Mouse (Mus musculus) midbrain, postnatal 0 days (tissue): ENCODE measurements around the gene Dbp. TPM values are rescaled to one million over a fixed set of nuclear protein-coding genes. Genes with fewer than 3 reads are reported as not detected.

Source experiments
- ATAC-seq: fragments of 200-750 bp; cut with Nextera tagmentation; 2 replicates; pipeline ENCODE4 v1.8.0; 2017; ENCODE audit warnings: moderate number of reproducible peaks, mild to moderate bottlenecking, moderate TSS enrichment, moderate library complexity; ENCODE audit not compliant: low FRiP score
- DNase-seq: peaks from one replicate; pipeline ENCODE4 v3.0.0-alpha.2; 2015; ENCODE audit warnings: low spot score
- H3K27ac ChIP-seq: fragments of 300-500 bp; sonication (generic); 2 replicates; pipeline ENCODE4 v1.5.1; 2014; ENCODE audit warnings: low read depth, mild to moderate bottlenecking, low read length, mixed read lengths
- H3K27me3 ChIP-seq: fragments of 300-500 bp; sonication (generic); 2 replicates; pipeline ENCODE4 v1.6.1; 2014; ENCODE audit warnings: low read length, control low read depth, mixed read lengths; ENCODE audit not compliant: insufficient read depth
- H3K36me3 ChIP-seq: fragments of 300-500 bp; sonication (generic); 2 replicates; pipeline ENCODE4 v1.6.1; 2014; ENCODE audit warnings: low read length, control low read depth, mixed read lengths; ENCODE audit not compliant: insufficient read depth
- H3K4me1 ChIP-seq: fragments of 300-500 bp; sonication (generic); 2 replicates; pipeline ENCODE4 v1.6.1; 2014; ENCODE audit warnings: mild to moderate bottlenecking, control low read depth, antibody characterized with exemption, low read length, mixed read lengths; ENCODE audit not compliant: insufficient read depth
- H3K4me2 ChIP-seq: fragments of 300-500 bp; sonication (generic); 2 replicates; pipeline ENCODE4 v1.6.1; 2014; ENCODE audit warnings: low read depth, mild to moderate bottlenecking, low read length, mixed read lengths; ENCODE audit not compliant: poor library complexity, severe bottlenecking
- H3K4me3 ChIP-seq: fragments of 300-500 bp; sonication (generic); 2 replicates; pipeline ENCODE4 v1.5.1; 2014; ENCODE audit warnings: low read depth, mild to moderate bottlenecking, low read length, moderate library complexity
- H3K9ac ChIP-seq: fragments of 300-500 bp; sonication (generic); replicated peaks from 2 replicates; pipeline ENCODE4 v1.6.1; 2014; ENCODE audit warnings: mild to moderate bottlenecking, low read length, moderate library complexity, mixed read lengths; ENCODE audit not compliant: poor library complexity, severe bottlenecking
- H3K9me3 ChIP-seq: fragments of 300-500 bp; sonication (generic); 2 replicates; pipeline ENCODE4 v1.6.1; 2016; ENCODE audit warnings: low read length, control low read depth
- CTCF ChIP-seq: IDR thresholded peaks from 2 replicates; pipeline ENCODE4 v1.5.1; 2016; ENCODE audit warnings: antibody characterized with exemption, mild to moderate bottlenecking
- WGBS: fragments of 180-500 bp; shearing (Covaris S2); extraction: QIAGEN DNeasy Blood & Tissue Kit; methylation state at CpG from one replicate; pipeline ENCODE4 v1.1.7; 2014; 5-methylcytosine and 5-hydroxymethylcytosine counted together
- polyA plus RNA-seq: library from polyadenylated mRNA; unstranded; fragments of >200 nt; fragmentation: Nextera tagmentation; extraction: Ambion mirVana; gene quantifications from 2 replicates; pipeline ENCODE4 v1.2.1, GENCODE M21; 2015
- total RNA-seq: library from RNA; depleted of rRNA; stranded (reverse); fragments of >200 nt; gene quantifications from 2 replicates; pipeline ENCODE4 v1.2.3, GENCODE M21; 2014

Dbp gene
- total and polyA plus RNA-seq, 2 experiments from 2014 or later, result 4.6 to 9.6 TPM

DNA sequence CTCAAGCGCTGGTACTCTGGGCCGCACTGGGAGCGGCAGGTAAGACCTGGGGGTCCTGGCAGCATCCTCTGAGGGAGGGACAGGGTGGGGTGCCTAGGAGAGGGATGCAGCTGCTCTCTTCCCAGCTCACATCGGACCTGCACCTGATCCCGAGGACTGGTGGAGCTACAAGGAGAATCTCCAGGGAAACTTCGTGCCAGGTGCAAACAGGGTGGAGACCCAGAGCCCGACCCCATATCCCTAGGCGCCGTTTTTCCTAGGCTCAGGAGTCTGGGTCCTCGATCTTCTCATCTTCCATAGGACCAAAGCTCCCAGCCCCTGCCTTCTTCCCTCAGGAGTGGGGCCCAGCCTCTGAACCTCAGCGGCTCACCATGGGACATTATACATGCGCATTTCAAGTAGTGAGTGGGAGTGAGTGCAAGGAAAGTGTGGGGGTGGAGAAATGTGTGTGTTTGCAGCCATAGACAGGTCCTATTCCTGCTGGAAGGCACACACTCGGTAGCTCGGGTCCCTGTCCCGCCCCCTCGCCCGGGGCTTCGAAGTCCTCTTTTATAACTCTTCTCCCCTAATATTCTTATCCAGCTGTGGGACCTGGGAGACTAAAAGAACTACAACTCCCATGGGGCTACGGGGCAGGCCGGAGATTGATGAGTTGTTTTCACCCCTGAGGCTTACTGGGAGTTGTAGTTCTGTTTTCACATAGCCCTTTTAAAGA lies 4.4 kb upstream of the Dbp start:
- Histone ChIP-seq H3K9me3 (no peaks in the 10 kb centered on the region), H3K27me3 (no peaks in the 10 kb centered on the region), H3K4me1 (peaks cover 16% of the 10 kb centered on the region), H3K9ac (peak overlapping the region; percentile 80), H3K4me3 (peak overlapping the region; percentile 56), H3K4me2 (peak overlapping the region; percentile 94), H3K27ac (peak overlapping the region; percentile 95), H3K36me3 (no peaks in the 10 kb centered on the region)
- ATAC-seq (peak; percentile 0; the same call in 1 of the 2 replicates), DNase-seq (peak; percentile 89)
- no peak for TF ChIP-seq CTCF
- under 1% methylated on average over 19 of the region's 20 CpGs for whole genome bisulfite sequencing

- ATAC-seq (no peak), DNase-seq (no peak)
- peaks cover 22% of the 10 kb centered on the region for H3K4me1 ChIP-seq
- peak overlapping the region; percentile 94 for H3K4me2 ChIP-seq
- H3K36me3 ChIP-seq, result no peaks in the 10 kb centered on the region
- no peak for TF ChIP-seq CTCF
- H3K4me3 ChIP-seq, result peak overlapping the region; percentile 56
- H3K9ac ChIP-seq, result peak overlapping the region; percentile 80
- WGBS, result 32% methylated on average over 11 of the region's 11 CpGs
- H3K27me3 ChIP-seq, result no peaks in the 10 kb centered on the region
- H3K27ac ChIP-seq, result peak overlapping the region; percentile 71
- no peaks in the 10 kb centered on the region for H3K9me3 ChIP-seq
Measured at GRCm38 (mm10) chr7:45701072-45701471, 3.8 kb upstream of the Dbp start.

DNA sequence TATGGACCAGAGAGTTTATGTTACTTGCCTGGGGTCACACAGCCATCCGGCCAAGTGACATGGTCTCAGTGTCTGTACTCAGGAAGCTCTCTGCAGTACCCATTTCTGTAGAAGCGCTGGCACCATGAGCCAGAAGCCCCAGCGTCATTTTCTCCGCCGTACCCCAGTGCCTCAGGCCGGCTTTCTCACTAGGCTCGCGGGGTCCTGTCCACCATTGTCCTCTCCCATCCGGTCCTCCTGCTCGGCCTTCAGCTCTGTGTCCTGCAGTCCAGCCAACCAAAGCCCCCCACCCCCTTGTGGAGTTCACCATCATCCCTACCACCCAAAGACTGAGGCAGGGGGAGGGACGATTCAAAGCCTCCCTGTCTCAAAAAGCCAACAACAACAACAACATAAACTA lies 3.3 kb upstream of the Dbp start:
- H3K4me2 ChIP-seq, result peak overlapping the region; percentile 94; the same call in 1 of the 2 replicates
- H3K4me1 ChIP-seq, result peaks cover 22% of the 10 kb centered on the region
- H3K27me3 ChIP-seq, result no peaks in the 10 kb centered on the region
- no peak for TF ChIP-seq CTCF
- H3K4me3 ChIP-seq, result no peak overlapping the region
- DNase-seq (no peak), ATAC-seq (no peak)
- no peaks in the 10 kb centered on the region for H3K36me3 ChIP-seq
- no peak overlapping the region; the same call in 1 of the 2 replicates for H3K27ac ChIP-seq
- no peak overlapping the region for H3K9ac ChIP-seq
- H3K9me3 ChIP-seq, result no peaks in the 10 kb centered on the region
- 79% methylated on average over 11 of the region's 11 CpGs for WGBS

- no peaks in the 10 kb centered on the region for H3K27me3 ChIP-seq
- no peak for TF ChIP-seq CTCF
- no peak for ATAC-seq
- H3K9me3 ChIP-seq, result no peaks in the 10 kb centered on the region
- H3K27ac ChIP-seq, result no peak overlapping the region
- no peaks in the 10 kb centered on the region for H3K36me3 ChIP-seq
- no peak overlapping the region for H3K4me3 ChIP-seq
- H3K9ac ChIP-seq, result no peak overlapping the region
- H3K4me2 ChIP-seq, result no peak overlapping the region
- H3K4me1 ChIP-seq, result peaks cover 22% of the 10 kb centered on the region
- 93% methylated on average over 11 of the region's 11 CpGs for WGBS
- no peak for DNase-seq
Measured at GRCm38 (mm10) chr7:45702316-45702715, 2.6 kb upstream of the Dbp start.

DNA sequence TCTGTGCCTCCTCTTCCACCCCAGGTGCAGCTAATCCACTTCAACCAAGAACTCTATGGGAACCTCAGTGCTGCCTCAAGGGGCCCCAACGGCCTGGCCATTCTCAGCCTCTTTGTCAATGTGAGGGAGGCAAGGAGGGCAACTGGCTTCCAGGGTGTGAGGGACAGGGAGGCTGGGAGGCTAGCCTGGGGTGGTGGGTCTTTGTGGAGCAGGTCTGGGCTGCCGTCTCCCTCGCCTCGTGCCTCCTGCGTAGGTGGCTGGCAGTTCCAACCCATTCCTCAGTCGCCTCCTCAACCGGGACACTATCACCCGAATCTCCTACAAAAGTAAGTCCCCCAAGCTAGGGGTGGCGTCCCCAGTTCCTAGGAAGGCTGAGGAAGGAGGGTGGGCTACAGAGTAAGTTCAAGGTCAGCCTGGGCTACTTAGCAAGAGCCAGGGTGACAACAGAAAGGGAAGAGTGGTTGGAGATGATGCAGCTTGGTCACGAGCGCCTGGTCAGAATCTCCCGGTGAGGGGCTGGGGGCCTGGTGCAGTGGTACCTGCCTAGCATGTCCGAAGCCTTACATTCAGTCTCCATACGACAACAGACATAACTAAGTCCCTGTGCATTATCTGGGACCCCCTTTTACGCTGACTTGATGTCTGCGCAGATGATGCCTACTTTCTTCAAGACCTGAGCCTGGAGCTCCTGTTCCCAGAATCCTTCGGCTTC lies 1.9 kb upstream of the Dbp start:
- H3K9ac ChIP-seq, result peak overlapping the region; percentile 66

GRCm38 (mm10) chr7:45703521-45704033 lies 1.3 kb upstream of the Dbp start:
- Histone ChIP-seq H3K4me1 (peaks cover 29% of the 10 kb centered on the region), H3K36me3 (no peaks in the 10 kb centered on the region), H3K27me3 (no peaks in the 10 kb centered on the region), H3K9ac (peak overlapping the region; percentile 66), H3K4me2 (peak overlapping the region; percentile 81), H3K27ac (peak overlapping the region; percentile 91), H3K4me3 (peak overlapping the region; percentile 61), H3K9me3 (no peaks in the 10 kb centered on the region)
- ATAC-seq (no peak), DNase-seq (no peak)
- TF ChIP-seq CTCF, result no peak
- 32% methylated on average over 12 of the region's 12 CpGs for WGBS

More for the DNA sequence above, 1.9 kb upstream of the Dbp start:
- Histone ChIP-seq H3K4me2 (peak overlapping the region; percentile 81), H3K4me3 (no peak overlapping the region), H3K27ac (peak overlapping the region; percentile 91), H3K27me3 (no peaks in the 10 kb centered on the region), H3K9me3 (no peaks in the 10 kb centered on the region), H3K36me3 (no peaks in the 10 kb centered on the region), H3K4me1 (peaks cover 26% of the 10 kb centered on the region)
- DNase-seq (no peak), ATAC-seq (no peak)
- 90% methylated on average over 17 of the region's 17 CpGs for WGBS
- TF ChIP-seq CTCF, result no peak
